ENCODE assay signal across 16 mouse cellular contexts in genomic region chr17:43025819-43026593, GRCm38 (mm10). TPM values are rescaled to one million over a fixed set of nuclear protein-coding genes. Genes with fewer than 3 reads are reported as not detected.
DNase-seq lines count a peak whose midpoint lies in the region; ATAC-seq lines count a peak whose summit lies in the region.
"Had no signal": no experiment of that assay in that cellular context is flagged by ENCODE, and none has a peak within 500 bp of the region (broad histone marks: within the 10 kb centered on the region; RNA-seq: fewer than 3 reads in every experiment).

No protein-coding gene starts in this region.

- ATAC-seq in heart, embryonic 11.5 days (replicated peaks; ENCODE audit: insufficient number of reproducible peaks, low FRiP score, low TSS enrichment), result no peak
- ATAC-seq in kidney, embryonic 14.5 days (ENCODE audit: low FRiP score, low TSS enrichment), result peak; percentile 78
- ATAC-seq in liver, embryonic 12.5 days, result no peak
- ATAC-seq in neural tube, embryonic 14.5 days (ENCODE audit: low read depth), result peak; percentile 86
- ATAC-seq: forebrain, embryonic 16.5 days had no signal

- H3K36me3 ChIP-seq in heart, embryonic 11.5 days (ENCODE audit: control insufficient read depth, insufficient read depth, low read length), result no peaks in the 10 kb centered on the region
- no peaks in the 10 kb centered on the region; the same call in 1 of the 2 replicates for H3K36me3 ChIP-seq in kidney, embryonic 14.5 days (ENCODE audit: control insufficient read depth, insufficient read depth, low read length)
- H3K36me3 ChIP-seq in liver, embryonic 12.5 days, result peaks cover 40% of the 10 kb centered on the region
- no peaks in the 10 kb centered on the region for H3K36me3 ChIP-seq in neural tube, embryonic 14.5 days (ENCODE audit: control insufficient read depth, insufficient read depth, low read length)

- peak overlapping the region; percentile 30 for H3K27ac ChIP-seq in heart, embryonic 11.5 days (ENCODE audit: low read depth, low read length)
- H3K27ac ChIP-seq in kidney, embryonic 14.5 days (ENCODE audit: low read depth, low read length), result no peak overlapping the region
- peak overlapping the region; percentile 98 for H3K27ac ChIP-seq in liver, embryonic 12.5 days
- peak overlapping the region; percentile 52 for H3K27ac ChIP-seq in neural tube, embryonic 14.5 days (ENCODE audit: low read depth, low read length)
- H3K27ac ChIP-seq: embryonic facial prominence, embryonic 10.5 days; gastrocnemius, adult 2 months had no signal

- intact Hi-C loops in left cerebral cortex, postnatal 14 days (cut with DNase I), result no loop called here

- H3K4me3 ChIP-seq in heart, embryonic 11.5 days (ENCODE audit: low read depth, low read length), result no peak overlapping the region
- no peak overlapping the region for H3K4me3 ChIP-seq in kidney, embryonic 14.5 days (ENCODE audit: low read length)
- H3K4me3 ChIP-seq in liver, embryonic 12.5 days, result peak overlapping the region; percentile 31
- H3K4me3 ChIP-seq in neural tube, embryonic 14.5 days (ENCODE audit: low read depth, low read length), result no peak overlapping the region
- H3K4me3 ChIP-seq: embryonic facial prominence, embryonic 10.5 days; gastrocnemius, adult 2 months had no signal

- DNase-seq in heart, adult 11 months, result no peak
- no peak for DNase-seq in kidney, adult 18-20 months
- DNase-seq in left cerebral cortex, postnatal 14 days (ENCODE audit: low spot score in 2 of 2), result no peak
- DNase-seq: adrenal gland, postnatal 14 days; cerebellum, adult 2 months; gastrocnemius, adult 2 months; layer of hippocampus, postnatal 36 days; lung, postnatal 14 days; retina, postnatal 1 day; thymus, postnatal 25 days had no signal

- H3K9ac ChIP-seq in heart, embryonic 11.5 days (ENCODE audit: low read depth, low read length), result no peak overlapping the region
- no peak overlapping the region for H3K9ac ChIP-seq in kidney, embryonic 14.5 days (ENCODE audit: low read depth, low read length)
- H3K9ac ChIP-seq in liver, embryonic 12.5 days, result peak overlapping the region; percentile 67
- no peak overlapping the region for H3K9ac ChIP-seq in neural tube, embryonic 14.5 days (replicated peaks; ENCODE audit: low read depth, low read length)

- peak overlapping the region; percentile 33; the same call in 1 of the 2 replicates for H3K4me2 ChIP-seq in heart, embryonic 11.5 days
- peak overlapping the region; percentile 26 for H3K4me2 ChIP-seq in kidney, embryonic 14.5 days (replicated peaks; ENCODE audit: low read depth, low read length)
- peak overlapping the region; percentile 68 for H3K4me2 ChIP-seq in liver, embryonic 12.5 days
- peak overlapping the region; percentile 7; the same call in 1 of the 2 replicates for H3K4me2 ChIP-seq in neural tube, embryonic 14.5 days (ENCODE audit: low read depth, low read length)

- H3K9me3 ChIP-seq in heart, embryonic 11.5 days (replicated peaks; ENCODE audit: control insufficient read depth, low read length), result no peaks in the 10 kb centered on the region
- H3K9me3 ChIP-seq in kidney, embryonic 14.5 days (ENCODE audit: control insufficient read depth, low read length), result no peaks in the 10 kb centered on the region
- no peaks in the 10 kb centered on the region for H3K9me3 ChIP-seq in liver, embryonic 12.5 days (replicated peaks)
- H3K9me3 ChIP-seq in neural tube, embryonic 14.5 days (ENCODE audit: control insufficient read depth, low read length), result no peaks in the 10 kb centered on the region
- H3K9me3 ChIP-seq: embryonic facial prominence, embryonic 10.5 days had no signal

- H3K27me3 ChIP-seq in heart, embryonic 11.5 days (ENCODE audit: control insufficient read depth, insufficient read depth, low read length), result no peaks in the 10 kb centered on the region
- H3K27me3 ChIP-seq in kidney, embryonic 14.5 days (ENCODE audit: control insufficient read depth, insufficient read depth, low read length), result no peaks in the 10 kb centered on the region
- no peaks in the 10 kb centered on the region for H3K27me3 ChIP-seq in liver, embryonic 12.5 days (replicated peaks)
- H3K27me3 ChIP-seq in neural tube, embryonic 14.5 days (ENCODE audit: control insufficient read depth, insufficient read depth, low read length), result no peaks in the 10 kb centered on the region

- no peaks in the 10 kb centered on the region for H3K4me1 ChIP-seq in heart, embryonic 11.5 days (ENCODE audit: control insufficient read depth, insufficient read depth, low read length)
- H3K4me1 ChIP-seq in kidney, embryonic 14.5 days (ENCODE audit: control insufficient read depth, insufficient read depth, low read length), result peaks cover 11% of the 10 kb centered on the region
- peaks cover 95% of the 10 kb centered on the region for H3K4me1 ChIP-seq in liver, embryonic 12.5 days
- H3K4me1 ChIP-seq in neural tube, embryonic 14.5 days (ENCODE audit: control insufficient read depth, insufficient read depth, low read length), result peaks cover 19% of the 10 kb centered on the region; the same call in 1 of the 2 replicates
- H3K4me1 ChIP-seq: embryonic facial prominence, embryonic 10.5 days had no signal

- WGBS in heart, embryonic 11.5 days (ENCODE audit: insufficient replicate concordance), result 90% methylated on average over 22 of the region's 22 CpGs
- 42% methylated on average over 22 of the region's 22 CpGs for WGBS in kidney, embryonic 14.5 days
- WGBS in liver, embryonic 12.5 days (ENCODE audit: insufficient replicate concordance), result 89% methylated on average over 22 of the region's 22 CpGs
- WGBS in neural tube, embryonic 14.5 days, result 58% methylated on average over 22 of the region's 22 CpGs

RNA-seq across cellular contexts. Expression of gene Tnfrsf21, which starts 9.7 kb away (rescaled TPM):
- 11.3 and 11.8 TPM in 2 replicates for polyA plus RNA-seq in heart, embryonic 11.5 days (2014; fragmentation: Nextera tagmentation; extraction: Ambion mirVana)
- 29.1 and 53.7 TPM in 2 replicates for polyA plus RNA-seq in kidney, embryonic 14.5 days (2014; fragmentation: Nextera tagmentation; extraction: Ambion mirVana)
- polyA plus RNA-seq in liver, embryonic 12.5 days (2016; fragmentation: Nextera tagmentation; extraction: Ambion mirVana), result 41.9 and 43.1 TPM in 2 replicates
- 82.6 and 95.8 TPM in 2 replicates for polyA plus RNA-seq in neural tube, embryonic 14.5 days (2014; fragmentation: Nextera tagmentation; extraction: Ambion mirVana)
- total RNA-seq in left cerebral cortex, postnatal 14 days (2021), result 10 to 100 TPM; 75.4 to 79.0 TPM

Comparison
In these comparisons a context has a peak if more than half of its experiments do, and no peak if none do; other contexts are left out.
1. ATAC-seq: peak in kidney, embryonic 14.5 days (single experiment) and neural tube, embryonic 14.5 days (single experiment); none in heart, embryonic 11.5 days (single experiment) and liver, embryonic 12.5 days (single experiment).
2. H3K4me2 ChIP-seq: peak in every context shown above with its lines; median percentile 68 in liver, embryonic 12.5 days; 33 in heart, embryonic 11.5 days; 26 in kidney, embryonic 14.5 days; 7 in neural tube, embryonic 14.5 days.